Mouse (Mus musculus) G1E-ER4 (cell line): ENCODE data around the gene Cers4. TPM values are rescaled to one million over a fixed set of nuclear protein-coding genes. Genes with fewer than 3 reads are reported as not detected.

Experiments used
- GATA1 ChIP-seq: IDR thresholded peaks from one replicate; pipeline ENCODE4 v1.8.0; 2012; ENCODE audit warnings: low read length, inconsistent platforms
- polyA plus RNA-seq: library from polyadenylated mRNA; stranded (reverse); fragments of >175 nt; gene quantifications from 2 replicates; pipeline ENCODE4 v1.2.3, GENCODE M21; 2012

Gene Cers4
- polyA plus RNA-seq = not detected in 2 replicates

- TF ChIP-seq GATA1 = no peak
Measured at GRCm38 (mm10) chr8:4492851-4493685, at the start of gene Cers4. Gene Cers4, plus strand, starts transcription at chr8:4493026.

- TF ChIP-seq GATA1 = no peak
Measured at GRCm38 (mm10) chr8:4458165-4458564, 34.7 kb upstream of the Cers4 start.

- TF ChIP-seq GATA1 = no peak
Measured at GRCm38 (mm10) chr8:4463061-4463460, 29.8 kb upstream of the Cers4 start.

GRCm38 (mm10) chr8:4474419-4475187 lies 18.2 kb upstream of the Cers4 start:
- no peak for TF ChIP-seq GATA1

- TF ChIP-seq GATA1 = no peak
Measured at GRCm38 (mm10) chr8:4481154-4481553, 11.7 kb upstream of the Cers4 start.

- no peak for TF ChIP-seq GATA1
Measured at GRCm38 (mm10) chr8:4481586-4481985, 11.2 kb upstream of the Cers4 start.

GRCm38 (mm10) chr8:4482501-4482900 lies 10.3 kb upstream of the Cers4 start:
- TF ChIP-seq GATA1 = no peak

GRCm38 (mm10) chr8:4483330-4483729 lies 9.5 kb upstream of the Cers4 start:
- no peak for TF ChIP-seq GATA1

- TF ChIP-seq GATA1 = no peak
Measured at GRCm38 (mm10) chr8:4493686-4494440, 1.0 kb downstream of the Cers4 start.

- TF ChIP-seq GATA1 = no peak
Measured at GRCm38 (mm10) chr8:4495976-4496375, 3.1 kb downstream of the Cers4 start.

- TF ChIP-seq GATA1 = no peak
Measured at GRCm38 (mm10) chr8:4497610-4498009, 4.8 kb downstream of the Cers4 start.

- no peak for TF ChIP-seq GATA1
Measured at GRCm38 (mm10) chr8:4505364-4505763, 12.5 kb downstream of the Cers4 start.

- no peak for TF ChIP-seq GATA1
Measured at GRCm38 (mm10) chr8:4507527-4507926, 14.7 kb downstream of the Cers4 start.

- no peak for TF ChIP-seq GATA1
Measured at GRCm38 (mm10) chr8:4510824-4511223, 18.0 kb downstream of the Cers4 start.

- TF ChIP-seq GATA1 = no peak
Measured at GRCm38 (mm10) chr8:4511429-4512115, 18.7 kb downstream of the Cers4 start.

GRCm38 (mm10) chr8:4512116-4512495 lies 19.3 kb downstream of the Cers4 start:
- TF ChIP-seq GATA1 = no peak
